Mouse (Mus musculus) testis, adult 2 months (tissue): ENCODE results near the gene 6330409D20Rik. TPM values are rescaled to one million over a fixed set of nuclear protein-coding genes. Genes with fewer than 3 reads are reported as not detected.

ENCODE experiments used
- H3K27ac ChIP-seq: fragments of 200-500 bp; 2 replicates; pipeline ENCODE4 v1.5.1; 2012; ENCODE audit warnings: low read depth, low read length; ENCODE audit not compliant: control insufficient read depth, insufficient read depth
- H3K27me3 ChIP-seq: fragments of 200-500 bp; 2 replicates; pipeline ENCODE4 v1.6.1; 2012; ENCODE audit warnings: mild to moderate bottlenecking, low read length, moderate library complexity; ENCODE audit not compliant: control insufficient read depth, insufficient read depth
- H3K36me3 ChIP-seq: fragments of 200-500 bp; 2 replicates; pipeline ENCODE4 v1.6.1; 2012; ENCODE audit warnings: mild to moderate bottlenecking, low read length; ENCODE audit not compliant: control insufficient read depth, insufficient read depth
- H3K4me1 ChIP-seq: fragments of 200-500 bp; 2 replicates; pipeline ENCODE4 v1.6.1; 2012; ENCODE audit warnings: low read length; ENCODE audit not compliant: control insufficient read depth, insufficient read depth
- H3K4me3 ChIP-seq: fragments of 200-500 bp; 2 replicates; pipeline ENCODE4 v1.5.1; 2012; ENCODE audit warnings: low read depth, mild to moderate bottlenecking, low read length, moderate library complexity, mixed read lengths; ENCODE audit not compliant: control insufficient read depth
- CTCF ChIP-seq: fragments of 200-500 bp; IDR thresholded peaks from 2 replicates; pipeline ENCODE4 v1.5.1; 2012; ENCODE audit warnings: low read depth, mild to moderate bottlenecking, inconsistent platforms, low read length, moderate library complexity; ENCODE audit not compliant: control insufficient read depth, insufficient read depth, insufficient replicate concordance
- POLR2A ChIP-seq: fragments of 200-500 bp; IDR thresholded peaks from 2 replicates; pipeline ENCODE4 v1.6.1; 2012; ENCODE audit warnings: low read depth, mild to moderate bottlenecking, inconsistent platforms, low read length, moderate library complexity; ENCODE audit not compliant: control insufficient read depth
- polyA plus RNA-seq: library from polyadenylated mRNA; depleted of rRNA; stranded (reverse); fragments of >200 nt; gene quantifications from 2 replicates; pipeline ENCODE4 v1.2.3, GENCODE M21; 2012

The 6330409D20Rik gene
- polyA plus RNA-seq, 1 experiment: 0.16 TPM

DNA sequence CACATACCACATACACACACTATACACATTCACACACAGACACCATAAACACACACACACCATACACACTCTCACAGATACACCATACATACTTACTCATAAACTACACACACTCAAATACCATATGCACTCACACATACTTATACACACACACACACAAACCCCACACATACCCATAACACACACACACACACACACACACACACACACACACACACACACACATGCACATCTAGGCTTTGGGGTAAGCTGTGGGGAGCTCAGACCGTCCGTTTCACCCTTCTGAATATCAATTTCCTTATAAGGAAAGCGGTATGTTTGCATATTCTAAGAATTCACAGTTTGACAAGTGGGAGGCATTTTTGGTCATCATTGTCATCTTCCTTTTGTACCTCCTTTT is 18.2 kb downstream of the 6330409D20Rik start:
- Histone ChIP-seq H3K27ac (no peak overlapping the region), H3K27me3 (no peaks in the 10 kb centered on the region), H3K4me1 (no peaks in the 10 kb centered on the region), H3K36me3 (no peaks in the 10 kb centered on the region), H3K4me3 (no peak overlapping the region)
- no peak for TF ChIP-seq CTCF
- TF ChIP-seq POLR2A: no peak

DNA sequence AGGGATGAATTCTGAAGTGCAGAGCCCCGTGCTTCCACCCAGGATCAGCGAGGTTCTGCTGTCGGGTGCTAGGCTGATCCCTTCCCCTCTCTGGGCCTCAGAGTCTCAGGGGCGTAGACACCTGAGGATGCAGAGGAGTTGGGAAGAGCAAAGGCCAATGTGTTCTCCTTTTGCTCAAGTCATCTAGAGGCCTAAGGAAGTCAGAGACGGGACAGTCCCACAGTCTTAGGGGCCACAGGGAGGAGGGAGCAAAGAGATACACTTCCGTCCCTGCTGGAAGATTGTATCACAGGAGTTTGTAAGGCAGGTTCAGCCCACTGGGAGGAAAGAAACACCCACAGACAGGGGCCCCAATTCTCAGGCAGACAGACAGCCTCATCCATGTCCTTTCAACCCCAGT is 18.8 kb downstream of the 6330409D20Rik start:
- Histone ChIP-seq H3K27me3 (no peaks in the 10 kb centered on the region), H3K36me3 (no peaks in the 10 kb centered on the region), H3K4me1 (no peaks in the 10 kb centered on the region), H3K4me3 (no peak overlapping the region), H3K27ac (no peak overlapping the region)
- no peak for TF ChIP-seq POLR2A
- TF ChIP-seq CTCF: no peak

DNA sequence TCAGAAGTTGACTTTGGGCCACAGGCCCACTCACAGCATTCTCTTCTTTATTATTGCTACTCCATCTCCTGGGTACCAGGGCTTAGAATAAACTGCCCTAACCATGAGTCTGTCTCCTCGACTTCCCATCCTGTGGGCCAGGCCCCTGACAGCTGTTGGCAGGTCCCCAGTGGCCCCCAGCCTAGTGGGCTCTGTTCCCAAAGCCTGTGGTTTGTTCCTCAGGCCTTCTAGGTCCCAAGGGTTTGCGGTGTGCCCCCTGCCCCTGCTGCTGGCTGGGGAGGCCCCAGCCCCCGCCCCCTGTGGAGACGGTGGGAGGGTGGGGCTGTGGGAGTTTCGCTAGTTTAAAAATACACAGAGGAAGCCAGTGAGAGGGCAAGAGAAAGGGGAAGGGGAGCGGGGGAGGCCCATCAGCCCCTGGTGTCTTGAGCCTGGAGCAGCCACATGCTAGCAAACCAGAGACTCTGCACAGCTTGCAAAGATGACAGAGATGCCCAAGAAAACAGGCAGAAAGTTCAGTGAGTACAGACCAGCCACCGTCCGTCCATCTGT is 20.1 kb downstream of the 6330409D20Rik start, which contains the start of gene Sh2d3c:
Gene Sh2d3c, plus strand, starts transcription at position 375 of the 549 bp plus-strand sequence.
- Histone ChIP-seq H3K27ac (no peak within 1 kb of the TSS), H3K27me3 (no peaks in the 10 kb centered on the region), H3K4me1 (no peaks in the 10 kb centered on the region), H3K36me3 (no peaks in the 10 kb centered on the region), H3K4me3 (no peak within 1 kb of the TSS)
- TF ChIP-seq POLR2A: no peak

DNA sequence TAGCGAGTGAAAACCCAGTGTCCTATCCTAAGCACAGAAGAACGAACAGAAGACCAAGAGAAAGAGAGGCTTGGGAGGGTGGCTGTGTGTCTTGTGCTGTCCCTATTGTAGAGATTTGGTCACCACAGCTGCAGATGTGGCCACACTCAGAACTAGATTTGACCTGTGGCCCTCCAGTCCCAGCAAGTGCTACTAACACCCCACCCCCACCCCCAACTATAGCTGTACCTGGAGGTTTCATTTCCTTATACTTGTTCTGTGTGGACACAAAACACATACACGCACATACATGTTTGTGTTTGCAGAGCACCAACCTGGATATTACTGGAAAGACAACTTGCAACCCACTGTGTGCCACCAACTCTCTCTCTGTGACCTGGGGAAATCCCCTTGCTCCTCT is 20.8 kb downstream of the 6330409D20Rik start:
- no peak for TF ChIP-seq POLR2A
- TF ChIP-seq CTCF: no peak

GRCm38 (mm10) chr2:32718761-32719160 is 22.1 kb downstream of the 6330409D20Rik start:
- TF ChIP-seq POLR2A: no peak
- no peak overlapping the region for H3K27ac ChIP-seq
- no peaks in the 10 kb centered on the region; the same call in 1 of the 2 replicates for H3K36me3 ChIP-seq
- H3K4me3 ChIP-seq: no peak overlapping the region
- no peaks in the 10 kb centered on the region for H3K27me3 ChIP-seq
- H3K4me1 ChIP-seq: peaks cover 9% of the 10 kb centered on the region

More for the DNA sequence above, 20.8 kb downstream of the 6330409D20Rik start:
- H3K4me3 ChIP-seq: no peak overlapping the region
- no peaks in the 10 kb centered on the region; the same call in 1 of the 2 replicates for H3K36me3 ChIP-seq
- H3K4me1 ChIP-seq: no peaks in the 10 kb centered on the region
- H3K27me3 ChIP-seq: no peaks in the 10 kb centered on the region
- H3K27ac ChIP-seq: no peak overlapping the region

DNA sequence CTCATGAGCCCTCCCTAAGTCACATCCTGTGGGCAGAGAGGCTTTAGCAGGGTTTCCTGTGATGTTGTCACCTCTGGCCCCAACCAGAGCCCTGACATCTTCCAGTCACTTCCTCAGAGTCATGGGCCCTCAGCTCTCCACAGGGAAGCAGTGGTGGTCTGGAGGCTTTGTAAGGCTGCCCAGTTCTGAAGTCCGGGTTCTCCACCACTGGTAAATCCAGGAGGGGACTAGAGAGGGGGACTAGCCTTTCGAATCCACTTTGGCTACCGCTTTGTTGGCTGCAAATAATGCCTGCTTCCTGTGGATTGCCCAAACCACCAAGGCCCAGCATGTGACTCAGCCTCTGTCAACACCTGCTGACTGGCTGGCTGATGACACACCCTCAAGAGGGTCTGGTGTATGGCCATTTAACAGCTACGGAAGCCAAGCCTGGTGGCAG is 25.8 kb downstream of the 6330409D20Rik start:
- no peak for TF ChIP-seq CTCF
- TF ChIP-seq POLR2A: no peak
- peak overlapping the region; percentile 89 for H3K4me3 ChIP-seq

GRCm38 (mm10) chr2:32714117-32714986 is 26.5 kb downstream of the 6330409D20Rik start:
- peak overlapping the region; percentile 89 for H3K4me3 ChIP-seq
- peak overlapping the region; percentile 91; the same call in 1 of the 2 replicates for H3K27ac ChIP-seq
- no peak for TF ChIP-seq CTCF
- no peak; the same call in 1 of the 2 replicates for TF ChIP-seq POLR2A
- H3K27me3 ChIP-seq: no peaks in the 10 kb centered on the region
- peaks cover 5% of the 10 kb centered on the region for H3K36me3 ChIP-seq
- peaks cover 19% of the 10 kb centered on the region for H3K4me1 ChIP-seq

More for the DNA sequence above, 25.8 kb downstream of the 6330409D20Rik start:
- peaks cover 19% of the 10 kb centered on the region for H3K4me1 ChIP-seq
- H3K36me3 ChIP-seq: peaks cover 2% of the 10 kb centered on the region; the same call in 1 of the 2 replicates
- no peaks in the 10 kb centered on the region for H3K27me3 ChIP-seq
- H3K27ac ChIP-seq: no peak overlapping the region; the same call in none of the 2 replicates
